Mouse (Mus musculus) 3134 (cell line): ENCODE measurements at regions not wholly inside any gene's neighbourhood (a gene's known extent, or its start where the extent isn't known, plus 50 kb on each side); places are given as distances from the start of the nearest gene placed in this dataset.
A peak's percentile ranks its signal among the peaks of the same experiment; 100 is the strongest.

ENCODE experiments used
- DNase-seq: peaks from one replicate; pipeline ENCODE4 v3.0.0-alpha.2; 2011; ENCODE audit warnings: low spot score; ENCODE audit not compliant: insufficient read length; ENCODE audit errors: extremely low read depth

GRCm38 (mm10) chr14:109266521-109266920 is 352.6 kb upstream of the Slitrk1 start:
- no peak for DNase-seq

- no peak for DNase-seq
These were observed 348.0 kb upstream of the Slitrk1 start for GRCm38 (mm10) chr14:109261990-109262389.

- DNase-seq, result peak; percentile 37
These were observed 300.9 kb upstream of the Slitrk1 start for GRCm38 (mm10) chr14:109214848-109215247.

GRCm38 (mm10) chr14:109180029-109180585 is 266.1 kb upstream of the Slitrk1 start:
- no peak for DNase-seq

- DNase-seq, result no peak
These were observed 262.7 kb upstream of the Slitrk1 start for GRCm38 (mm10) chr14:109176602-109177179.

GRCm38 (mm10) chr14:109175819-109176218 is 261.9 kb upstream of the Slitrk1 start:
- DNase-seq, result no peak
